Mouse (Mus musculus) spleen, adult 10 weeks (tissue): ENCODE measurements around the gene Ctnnb1. TPM values are rescaled to one million over a fixed set of nuclear protein-coding genes. Genes with fewer than 3 reads are reported as not detected.

Experiments
- polyA plus RNA-seq: library from polyadenylated mRNA; stranded (reverse); fragments of 350-450 nt; fragmentation: Illumina TruSeq; extraction: RNeasy Lipid Tissue Mini Kit (QIAGEN cat#74804); gene quantifications from one replicate; pipeline ENCODE4 v1.2.3, GENCODE M21; 2015; ENCODE audit warnings: low replicate concordance; ENCODE audit not compliant: insufficient read depth

Ctnnb1 gene
- 435 TPM for polyA plus RNA-seq

DNA sequence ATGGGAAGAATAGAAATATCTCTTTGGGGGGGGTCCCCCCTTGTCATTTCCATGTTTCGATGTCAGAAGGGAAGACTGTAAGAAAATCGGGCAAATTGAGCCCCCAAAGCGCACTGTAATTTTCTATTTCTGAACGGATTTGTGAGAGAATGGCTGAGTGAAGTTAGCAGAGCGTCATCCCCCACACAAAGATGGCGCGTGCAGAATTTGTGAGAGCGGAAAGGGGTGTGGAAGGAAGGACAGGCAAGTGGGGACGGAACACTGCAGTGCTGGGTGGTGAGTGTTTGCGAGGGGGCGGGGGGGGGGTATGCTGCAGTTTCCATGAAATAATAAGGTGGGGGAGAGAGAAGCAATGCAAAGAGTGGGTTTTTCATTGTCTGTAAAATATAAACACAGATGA, at the start of gene Ctnnb1:
Gene Ctnnb1, plus strand, starts transcription at position 136 of the 400 bp plus-strand sequence.

